Comparison of ENCODE assay signal across 8 mouse cellular contexts in genomic region chr6:50312647-50313046, GRCm38 (mm10). TPM values are rescaled to one million over a fixed set of nuclear protein-coding genes. Genes with fewer than 3 reads are reported as not detected.
DNase-seq lines count a peak whose midpoint lies in the region.

No protein-coding gene starts in this region.

- DNase-seq in ZHBTc4 (ENCODE audit: low read depth, low spot score), result peak; percentile 86
- DNase-seq in cerebellum, postnatal 36 days, result peak; percentile 82
- peak; percentile 71 for DNase-seq in gastrocnemius, adult 18-20 months (ENCODE audit: low spot score)
- peak; percentile 31 for DNase-seq in hindlimb bud, embryonic 11.5 days (ENCODE audit: extremely low spot score, low read depth, low spot score)
- DNase-seq in left cerebral cortex, adult 18-20 months (ENCODE audit: low spot score in 2 of 2), result peak; percentile 76 to 83
- DNase-seq in mesoderm, embryonic 11.5 days (ENCODE audit: low read depth, low spot score), result peak; percentile 74
- DNase-seq in right cerebral cortex, postnatal 36 days (ENCODE audit: low spot score in 2 of 2), result peak; percentile 59 to 69
- peak; percentile 59 to 74 for DNase-seq in urinary bladder, postnatal 36 days (ENCODE audit: low spot score in 2 of 2)

RNA-seq across cellular contexts. Expression of gene Gsdme, which starts 49.0 kb away (rescaled TPM):
- total RNA-seq in gastrocnemius, adult 18-20 months (2021), result under 1 TPM; 0.14 to 0.69 TPM
- 10 to 100 TPM; 12.3 to 12.4 TPM for total RNA-seq in left cerebral cortex, adult 18-20 months (2021)

Comparison
In these comparisons a context has a peak if more than half of its experiments do, and no peak if none do; other contexts are left out.
1. Peak in every context shown above with its lines: DNase-seq.
2. DNase-seq: peak in every context shown above with its lines; median percentile 86 in ZHBTc4; 82 in cerebellum, postnatal 36 days; 80 in left cerebral cortex, adult 18-20 months; 74 in mesoderm, embryonic 11.5 days; 71 in gastrocnemius, adult 18-20 months; 66 in urinary bladder, postnatal 36 days; 64 in right cerebral cortex, postnatal 36 days; 31 in hindlimb bud, embryonic 11.5 days.
3. RNA of gene Gsdme, which starts 49.0 kb away (total RNA-seq): 12.3 to 12.4 TPM in left cerebral cortex, adult 18-20 months; 0.14 to 0.69 TPM in gastrocnemius, adult 18-20 months; every median in the first group is over 4 times any median in the second.